Mouse (Mus musculus) hindbrain, embryonic 14.5 days (tissue): Measurements from ENCODE around the gene Gltpd2. TPM values are rescaled to one million over a fixed set of nuclear protein-coding genes. Genes with fewer than 3 reads are reported as not detected.
"Not testable (repeated sequence)": the region's sequence is repeated elsewhere in the genome, so short reads cannot be mapped to it uniquely, and the experiment has no call there.

Source experiments
- ATAC-seq: fragments of 200-750 bp; cut with Nextera tagmentation; 2 replicates; pipeline ENCODE4 v1.8.0; 2017; ENCODE audit warnings: moderate number of reproducible peaks, mild to moderate bottlenecking, moderate TSS enrichment, moderate library complexity; ENCODE audit not compliant: low FRiP score
- DNase-seq: peaks from one replicate; pipeline ENCODE4 v3.0.0-alpha.2; 2015; ENCODE audit warnings: low spot score
- H3K27ac ChIP-seq: fragments of 300-500 bp; sonication (generic); 2 replicates; pipeline ENCODE4 v1.5.1; 2014; ENCODE audit warnings: mild to moderate bottlenecking, moderate library complexity
- H3K27me3 ChIP-seq: fragments of 300-500 bp; sonication (generic); 2 replicates; pipeline ENCODE4 v1.6.1; 2014; ENCODE audit warnings: mild to moderate bottlenecking, low read length, mixed read lengths; ENCODE audit not compliant: control insufficient read depth, insufficient read depth
- H3K36me3 ChIP-seq: fragments of 300-500 bp; sonication (generic); replicated peaks from 2 replicates; pipeline ENCODE4 v1.6.1; 2014; ENCODE audit not compliant: control insufficient read depth, insufficient read depth
- H3K4me1 ChIP-seq: fragments of 300-500 bp; sonication (generic); replicated peaks from 2 replicates; pipeline ENCODE4 v1.6.1; 2014; ENCODE audit warnings: antibody characterized with exemption, low read length, mixed read lengths; ENCODE audit not compliant: control insufficient read depth, insufficient read depth
- H3K4me2 ChIP-seq: fragments of 300-500 bp; sonication (generic); replicated peaks from 2 replicates; pipeline ENCODE4 v1.6.1; 2014; ENCODE audit warnings: mild to moderate bottlenecking, moderate library complexity
- H3K4me3 ChIP-seq: fragments of 300-500 bp; sonication (generic); replicated peaks from 2 replicates; pipeline ENCODE4 v1.5.1; 2014; ENCODE audit warnings: mild to moderate bottlenecking, low read length
- H3K9ac ChIP-seq: fragments of 300-500 bp; sonication (generic); 2 replicates; pipeline ENCODE4 v1.6.1; 2014
- H3K9me3 ChIP-seq: fragments of 300-500 bp; sonication (generic); 2 replicates; pipeline ENCODE4 v1.6.1; 2016; ENCODE audit warnings: low read length; ENCODE audit not compliant: control insufficient read depth
- WGBS: fragments of 180-500 bp; shearing (Covaris S2); extraction: QIAGEN DNeasy Blood & Tissue Kit; methylation state at CpG from one replicate; pipeline ENCODE4 v1.1.7; 2014; 5-methylcytosine and 5-hydroxymethylcytosine counted together
- polyA plus RNA-seq: library from polyadenylated mRNA; unstranded; fragments of >200 nt; fragmentation: Nextera tagmentation; extraction: Ambion mirVana; gene quantifications from 2 replicates; pipeline ENCODE4 v1.2.1, GENCODE M21; 2014

Gene Gltpd2
- 0.27 and 0.28 TPM in 2 replicates for polyA plus RNA-seq

DNA sequence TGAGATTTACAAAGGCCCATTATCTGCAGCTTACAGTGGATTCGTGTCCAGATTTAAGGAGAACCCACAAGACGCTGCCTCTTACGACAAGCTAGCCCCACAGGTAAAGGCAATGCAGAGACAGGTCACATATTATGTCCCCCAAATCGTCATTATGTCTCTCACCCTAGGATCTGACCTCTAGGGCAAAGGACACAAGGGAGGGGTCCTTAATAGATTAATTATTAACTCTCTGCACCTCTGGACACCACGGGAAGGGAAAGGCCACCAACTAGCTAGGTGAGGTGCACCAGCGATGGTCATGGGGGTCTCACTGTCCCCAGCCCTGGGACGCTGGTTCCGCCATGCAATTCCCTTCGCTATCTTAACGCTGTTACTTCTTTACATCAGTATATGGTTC, at the start of gene Gltpd2:
Gene Gltpd2, plus strand, starts transcription at position 274 of the 400 bp plus-strand sequence.
- 78% methylated on average over 10 of the region's 10 CpGs for WGBS
- ATAC-seq = no peak
- no peak within 1 kb of the TSS for H3K27ac ChIP-seq

DNA sequence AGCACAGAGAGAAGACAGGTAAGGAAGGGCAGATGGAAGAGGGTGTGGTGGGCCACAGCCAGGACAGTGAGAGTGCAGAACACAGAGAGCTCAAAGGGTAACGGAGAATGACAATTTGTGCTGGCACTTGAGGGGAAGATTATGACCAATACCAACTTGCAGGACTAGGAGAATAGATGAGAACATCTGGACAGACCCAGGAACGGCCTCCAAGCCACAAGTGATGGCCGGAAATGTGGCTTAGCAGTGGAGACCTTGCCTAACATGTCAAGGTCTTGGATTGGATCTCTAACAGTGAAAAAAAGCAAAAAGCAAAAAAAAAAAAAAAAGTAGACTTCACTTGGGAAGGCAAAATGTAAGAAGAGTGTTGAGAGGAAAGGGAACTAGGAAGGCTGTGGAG, 49.2 kb upstream of the Gltpd2 start:
- no peak overlapping the region for H3K9ac ChIP-seq
- DNase-seq (no peak), ATAC-seq (no peak)
- peaks cover 11% of the 10 kb centered on the region for H3K27me3 ChIP-seq
- 89% methylated on average over 3 of the region's 3 CpGs for WGBS
- no peak overlapping the region for H3K4me3 ChIP-seq
- H3K4me2 ChIP-seq = no peak overlapping the region
- H3K4me1 ChIP-seq = 0 out of 2 replicates have a peak, but pooled peaks cover 4% of the 10 kb centered on the region
- H3K36me3 ChIP-seq = no peaks in the 10 kb centered on the region
- H3K9me3 ChIP-seq = no peaks in the 10 kb centered on the region
- H3K27ac ChIP-seq = no peak overlapping the region

More for the DNA sequence above, at the start of gene Gltpd2:
- no peaks in the 10 kb centered on the region for H3K36me3 ChIP-seq
- peak within 1 kb of the TSS; percentile 14 for H3K4me3 ChIP-seq
- H3K4me2 ChIP-seq = peak within 1 kb of the TSS; percentile 39
- 0 out of 2 replicates have a peak, but pooled peaks cover 7% of the 10 kb centered on the region for H3K4me1 ChIP-seq
- H3K9me3 ChIP-seq = no peaks in the 10 kb centered on the region
- H3K9ac ChIP-seq = peak within 1 kb of the TSS; percentile 28; the same call in 1 of the 2 replicates
- no peak for DNase-seq
- no peaks in the 10 kb centered on the region for H3K27me3 ChIP-seq

- no peaks in the 10 kb centered on the region for H3K36me3 ChIP-seq
- ATAC-seq (no peak), DNase-seq (no peak)
- H3K27ac ChIP-seq = no peak overlapping the region
- no peak overlapping the region for H3K4me3 ChIP-seq
- no peaks in the 10 kb centered on the region for H3K27me3 ChIP-seq
- H3K4me1 ChIP-seq = no peaks in the 10 kb centered on the region
- no peak overlapping the region for H3K4me2 ChIP-seq
- H3K9me3 ChIP-seq = no peaks in the 10 kb centered on the region
- H3K9ac ChIP-seq = no peak overlapping the region
Measured at GRCm38 (mm10) chr11:70472716-70473115, 46.3 kb upstream of the Gltpd2 start.

DNA sequence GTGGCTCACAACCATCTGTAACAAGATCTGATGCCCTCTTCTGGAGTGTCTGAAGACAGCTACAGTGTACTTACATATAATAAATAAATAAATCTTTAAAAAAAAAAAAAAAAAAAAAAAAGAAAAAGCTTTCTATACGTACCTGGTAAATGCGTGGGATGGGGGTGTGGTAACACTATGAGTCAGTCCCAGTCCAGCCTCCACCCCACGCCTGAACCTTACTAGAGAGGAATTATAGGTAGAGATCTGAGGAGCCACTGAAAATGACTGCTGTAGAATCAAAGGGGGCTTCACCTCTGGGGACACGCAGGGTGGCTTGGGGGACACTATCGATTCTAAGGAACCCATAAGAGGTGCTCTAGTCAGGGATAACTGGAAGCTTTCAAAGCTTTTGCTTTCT, 45.7 kb upstream of the Gltpd2 start:
- H3K36me3 ChIP-seq, H3K9ac ChIP-seq, H3K4me1 ChIP-seq, H3K27ac ChIP-seq, H3K4me2 ChIP-seq, DNase-seq, H3K4me3 ChIP-seq, H3K9me3 ChIP-seq, ATAC-seq, H3K27me3 ChIP-seq: not testable (repeated sequence)
- 93% methylated on average over 5 of the region's 5 CpGs for WGBS

DNA sequence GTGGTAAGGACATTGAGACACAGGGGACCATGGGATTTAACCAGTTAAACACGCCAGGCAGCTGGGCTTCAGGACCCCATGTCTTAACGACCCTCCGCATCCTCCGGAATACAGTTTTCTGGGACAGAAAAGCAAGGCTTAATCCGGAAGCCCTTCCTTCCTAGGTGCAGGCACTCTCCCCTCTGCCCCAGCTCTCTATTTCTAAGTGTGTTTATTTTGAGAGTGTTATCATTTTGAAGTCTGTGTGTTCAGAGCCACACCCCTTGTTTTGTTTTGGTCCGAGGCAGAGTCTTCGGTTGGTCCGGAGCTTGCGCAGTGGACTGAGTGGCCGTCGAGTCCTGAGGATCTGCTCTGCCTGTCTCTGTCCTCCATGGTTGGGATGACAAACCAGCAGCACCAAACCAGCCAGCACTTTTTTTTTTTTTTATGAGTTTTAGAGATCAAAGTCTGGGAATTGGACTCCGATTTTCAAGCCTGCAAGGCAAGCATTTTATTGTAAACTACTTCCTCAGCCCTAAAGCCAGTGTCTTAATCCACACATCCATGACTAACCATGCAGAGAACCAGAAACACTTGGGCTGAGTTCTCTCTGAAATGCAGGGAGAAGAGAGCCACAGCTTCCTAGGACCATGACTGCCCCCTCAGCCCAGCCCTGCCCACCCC, 44.0 kb upstream of the Gltpd2 start:
- H3K27me3 ChIP-seq = no peaks in the 10 kb centered on the region
- no peak overlapping the region for H3K9ac ChIP-seq
- H3K27ac ChIP-seq = no peak overlapping the region
- H3K4me1 ChIP-seq = no peaks in the 10 kb centered on the region
- H3K4me3 ChIP-seq = no peak overlapping the region
- no peak for DNase-seq
- no peaks in the 10 kb centered on the region for H3K9me3 ChIP-seq
- no peaks in the 10 kb centered on the region for H3K36me3 ChIP-seq
- ATAC-seq = no peak
- WGBS = 83% methylated on average over 12 of the region's 12 CpGs
- no peak overlapping the region for H3K4me2 ChIP-seq

DNA sequence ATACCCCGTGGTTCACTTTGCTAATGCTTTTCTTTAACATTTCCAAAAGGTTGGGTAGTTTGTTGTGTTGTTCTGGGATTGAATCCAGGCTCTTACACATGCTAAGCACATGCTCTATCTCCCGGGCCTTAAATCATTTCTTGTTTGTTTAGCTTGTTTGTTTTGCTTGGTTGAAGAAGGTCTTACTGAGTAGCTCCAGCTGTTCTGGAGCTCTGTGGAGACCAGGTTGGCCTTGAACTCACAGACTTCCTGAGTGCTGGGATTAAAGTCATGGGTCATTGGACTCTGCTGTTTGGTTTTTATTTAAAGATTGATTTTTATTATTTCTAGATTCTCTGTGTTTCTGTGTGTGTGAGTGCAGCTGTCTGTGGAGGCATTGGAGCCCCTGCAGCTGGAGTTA, 33.5 kb upstream of the Gltpd2 start:
- no peaks in the 10 kb centered on the region for H3K9me3 ChIP-seq
- H3K4me3 ChIP-seq = no peak overlapping the region
- no peak overlapping the region for H3K9ac ChIP-seq
- no peak for DNase-seq
- no peak overlapping the region for H3K4me2 ChIP-seq
- no peaks in the 10 kb centered on the region for H3K36me3 ChIP-seq
- no peaks in the 10 kb centered on the region for H3K27me3 ChIP-seq
- H3K4me1 ChIP-seq = no peaks in the 10 kb centered on the region
- ATAC-seq = no peak
- H3K27ac ChIP-seq = no peak overlapping the region
- 57% methylated on average over 2 of the region's 2 CpGs for WGBS

DNA sequence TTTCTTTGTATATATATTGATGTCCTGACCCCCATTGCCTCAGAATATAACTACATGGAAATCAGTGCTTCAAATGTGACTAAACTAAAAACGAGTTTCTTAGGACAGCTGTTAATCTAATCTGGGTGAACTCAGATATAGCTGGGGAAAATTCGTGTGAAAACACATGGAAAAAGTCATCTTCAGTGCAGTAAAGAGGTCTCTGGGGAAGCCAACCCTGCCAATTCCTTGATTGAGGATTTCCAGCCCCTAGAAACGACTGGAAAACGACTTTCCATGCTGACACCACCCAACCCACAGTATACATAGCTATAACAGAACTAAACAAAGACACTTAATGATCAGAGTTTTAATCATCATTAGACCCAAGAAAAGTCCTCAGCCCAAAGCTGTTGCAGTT, 31.2 kb upstream of the Gltpd2 start:
- Histone ChIP-seq H3K27me3 (no peaks in the 10 kb centered on the region), H3K36me3 (no peaks in the 10 kb centered on the region), H3K4me3 (no peak overlapping the region), H3K9ac (no peak overlapping the region), H3K9me3 (0 out of 2 replicates have a peak, but pooled peaks cover 3% of the 10 kb centered on the region), H3K4me1 (no peaks in the 10 kb centered on the region), H3K4me2 (no peak overlapping the region), H3K27ac (no peak overlapping the region)
- 44% methylated on average over 4 of the region's 4 CpGs for WGBS
- no peak for DNase-seq
- ATAC-seq = no peak

DNA sequence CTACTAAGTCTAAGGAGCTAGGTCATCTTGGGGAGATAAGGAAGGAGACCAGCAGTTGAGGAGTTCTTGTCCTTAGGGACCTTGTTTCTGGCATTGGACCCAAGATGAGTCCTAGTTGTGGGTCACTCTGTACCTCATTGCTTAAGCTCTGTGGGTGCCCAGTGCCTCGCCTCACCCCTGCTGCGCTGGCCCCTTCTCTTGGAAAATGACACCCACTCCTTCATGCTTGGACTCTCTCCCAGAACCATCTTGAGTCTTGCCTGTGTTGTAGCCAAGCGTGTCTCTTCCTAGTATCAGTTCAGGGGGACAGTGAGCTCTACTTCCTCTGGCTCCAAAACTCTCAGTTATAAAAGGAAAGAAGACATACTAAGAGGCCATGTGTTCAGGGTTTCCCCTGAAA, 29.9 kb upstream of the Gltpd2 start:
- DNase-seq (no peak), ATAC-seq (no peak)
- no peak overlapping the region for H3K27ac ChIP-seq
- no peak overlapping the region for H3K4me3 ChIP-seq
- 90% methylated on average over 3 of the region's 3 CpGs for WGBS
- H3K4me1 ChIP-seq = no peaks in the 10 kb centered on the region
- H3K9ac ChIP-seq = no peak overlapping the region
- H3K9me3 ChIP-seq = 0 out of 2 replicates have a peak, but pooled peaks cover 3% of the 10 kb centered on the region
- H3K27me3 ChIP-seq = no peaks in the 10 kb centered on the region
- no peaks in the 10 kb centered on the region for H3K36me3 ChIP-seq
- no peak overlapping the region for H3K4me2 ChIP-seq

- Histone ChIP-seq H3K36me3 (no peaks in the 10 kb centered on the region), H3K4me3 (no peak overlapping the region), H3K9me3 (0 out of 2 replicates have a peak, but pooled peaks cover 3% of the 10 kb centered on the region), H3K27ac (no peak overlapping the region), H3K4me2 (no peak overlapping the region), H3K27me3 (no peaks in the 10 kb centered on the region), H3K9ac (no peak overlapping the region), H3K4me1 (no peaks in the 10 kb centered on the region)
- ATAC-seq (no peak), DNase-seq (no peak)
- WGBS = 92% methylated on average over 6 of the region's 6 CpGs
Measured at GRCm38 (mm10) chr11:70489684-70490083, 29.3 kb upstream of the Gltpd2 start.
